Mouse (Mus musculus): ENCODE data around the gene Ogg1. TPM values are rescaled to one million over a fixed set of nuclear protein-coding genes. Genes with fewer than 3 reads are reported as not detected.

Gene Ogg1
- polyA plus RNA-seq, 1 experiment from 2014 or later: 13.1 TPM

GRCm38 (mm10) chr6:113333137-113333950 lies 6.6 kb downstream of the Ogg1 start:
- Histone ChIP-seq H3K9me3 (no peaks in the 10 kb centered on the region), H3K4me1 (peaks cover under 1% of the 10 kb centered on the region; the same call in 1 of the 2 replicates), H3K36me3 (peaks cover 43% of the 10 kb centered on the region), H3K4me3 (replicated peaks) (no peak overlapping the region), H3K27ac (peak overlapping the region; percentile 67), H3K27me3 (replicated peaks) (no peaks in the 10 kb centered on the region), H3K9ac (no peak overlapping the region), H3K4me2 (no peak overlapping the region)
- 56% methylated on average over 14 of the region's 14 CpGs for WGBS
- peak; percentile 66; the same call in 1 of the 2 replicates for ATAC-seq (ENCODE audit: insufficient read depth, low FRiP score, low read depth)

GRCm38 (mm10) chr6:113334216-113334615 lies 7.4 kb downstream of the Ogg1 start:
- Histone ChIP-seq H3K4me3 (replicated peaks) (no peak overlapping the region), H3K4me1 (no peaks in the 10 kb centered on the region; the same call in 1 of the 2 replicates), H3K36me3 (peaks cover 46% of the 10 kb centered on the region), H3K27me3 (replicated peaks) (no peaks in the 10 kb centered on the region), H3K27ac (0 out of 2 replicates have a peak overlapping the region, but pooled peaks have one; percentile 3), H3K9ac (no peak overlapping the region), H3K4me2 (no peak overlapping the region), H3K9me3 (no peaks in the 10 kb centered on the region)
- WGBS: 73% methylated on average over 6 of the region's 6 CpGs
- no peak for ATAC-seq (ENCODE audit: insufficient read depth, low FRiP score, low read depth)

- H3K27me3 ChIP-seq (replicated peaks): no peaks in the 10 kb centered on the region
- no peak overlapping the region for H3K9ac ChIP-seq
- H3K4me1 ChIP-seq: peaks cover 3% of the 10 kb centered on the region; the same call in 1 of the 2 replicates
- H3K36me3 ChIP-seq: peaks cover 41% of the 10 kb centered on the region
- H3K4me2 ChIP-seq: no peak overlapping the region
- H3K4me3 ChIP-seq (replicated peaks): no peak overlapping the region
- no peak for ATAC-seq (ENCODE audit: insufficient read depth, low FRiP score, low read depth)
- WGBS: 59% methylated on average over 8 of the region's 8 CpGs
- H3K9me3 ChIP-seq: no peaks in the 10 kb centered on the region
- H3K27ac ChIP-seq: no peak overlapping the region
Measured at GRCm38 (mm10) chr6:113336852-113337620, 10.3 kb downstream of the Ogg1 start.

GRCm38 (mm10) chr6:113341574-113341973 lies 14.8 kb downstream of the Ogg1 start:
- Histone ChIP-seq H3K4me1 (peaks cover 21% of the 10 kb centered on the region), H3K36me3 (peaks cover 14% of the 10 kb centered on the region), H3K9me3 (no peaks in the 10 kb centered on the region), H3K4me2 (no peak overlapping the region), H3K4me3 (replicated peaks) (no peak overlapping the region), H3K27ac (no peak overlapping the region), H3K9ac (no peak overlapping the region), H3K27me3 (replicated peaks) (no peaks in the 10 kb centered on the region)
- 70% methylated on average over 6 of the region's 6 CpGs for WGBS
- no peak for ATAC-seq (ENCODE audit: insufficient read depth, low FRiP score, low read depth)

- no peaks in the 10 kb centered on the region for H3K27me3 ChIP-seq (replicated peaks)
- H3K4me3 ChIP-seq (replicated peaks): peak overlapping the region; percentile 69; the same call in 1 of the 2 replicates
- H3K4me1 ChIP-seq: peaks cover 21% of the 10 kb centered on the region
- 0 out of 2 replicates have a peak overlapping the region, but pooled peaks have one; percentile 26 for H3K27ac ChIP-seq
- H3K4me2 ChIP-seq: peak overlapping the region; percentile 84
- ATAC-seq (ENCODE audit: insufficient read depth, low FRiP score, low read depth): no peak
- H3K36me3 ChIP-seq: peaks cover 14% of the 10 kb centered on the region
- 35% methylated on average over 4 of the region's 7 CpGs for WGBS
- H3K9me3 ChIP-seq: no peaks in the 10 kb centered on the region
- no peak overlapping the region for H3K9ac ChIP-seq
Measured at GRCm38 (mm10) chr6:113342297-113342696, 15.5 kb downstream of the Ogg1 start.

GRCm38 (mm10) chr6:113343177-113344092 lies 16.7 kb downstream of the Ogg1 start, which contains the start of gene Camk1:
Gene Camk1, minus strand, starts transcription at chr6:113343984.
- 10% methylated on average over 32 of the region's 32 CpGs for WGBS
- H3K27ac ChIP-seq: peak within 1 kb of the TSS; percentile 55
- no peaks in the 10 kb centered on the region for H3K27me3 ChIP-seq (replicated peaks)
- no peaks in the 10 kb centered on the region for H3K9me3 ChIP-seq
- ATAC-seq (ENCODE audit: insufficient read depth, low FRiP score, low read depth): peak; percentile 84
- H3K36me3 ChIP-seq: peaks cover 5% of the 10 kb centered on the region; the same call in 1 of the 2 replicates
- peaks cover 21% of the 10 kb centered on the region for H3K4me1 ChIP-seq
- H3K4me3 ChIP-seq (replicated peaks): peak within 1 kb of the TSS; percentile 69
- H3K9ac ChIP-seq: peak within 1 kb of the TSS; percentile 78
- H3K4me2 ChIP-seq: peak within 1 kb of the TSS; percentile 84

GRCm38 (mm10) chr6:113344321-113344720 lies 17.5 kb downstream of the Ogg1 start:
- H3K4me2 ChIP-seq: peak overlapping the region; percentile 84
- H3K9ac ChIP-seq: no peak overlapping the region
- H3K36me3 ChIP-seq: 0 out of 2 replicates have a peak, but pooled peaks cover 3% of the 10 kb centered on the region
- H3K4me1 ChIP-seq: peaks cover 21% of the 10 kb centered on the region
- H3K27ac ChIP-seq: peak overlapping the region; percentile 55; the same call in 1 of the 2 replicates
- no peak overlapping the region; the same call in 1 of the 2 replicates for H3K4me3 ChIP-seq (replicated peaks)
- H3K9me3 ChIP-seq: no peaks in the 10 kb centered on the region
- 26% methylated on average over 2 of the region's 2 CpGs for WGBS
- H3K27me3 ChIP-seq (replicated peaks): no peaks in the 10 kb centered on the region
- no peak for ATAC-seq (ENCODE audit: insufficient read depth, low FRiP score, low read depth)

- Histone ChIP-seq H3K27ac (no peak overlapping the region), H3K9ac (no peak overlapping the region), H3K27me3 (replicated peaks) (no peaks in the 10 kb centered on the region), H3K9me3 (no peaks in the 10 kb centered on the region), H3K4me2 (no peak overlapping the region), H3K36me3 (no peaks in the 10 kb centered on the region), H3K4me3 (replicated peaks) (no peak overlapping the region), H3K4me1 (peaks cover 18% of the 10 kb centered on the region)
- no peak for ATAC-seq (ENCODE audit: insufficient read depth, low FRiP score, low read depth)
- 73% methylated on average over 4 of the region's 4 CpGs for WGBS
Measured at GRCm38 (mm10) chr6:113346897-113347296, 20.1 kb downstream of the Ogg1 start.

- Histone ChIP-seq H3K36me3 (no peaks in the 10 kb centered on the region), H3K4me1 (no peaks in the 10 kb centered on the region), H3K4me3 (replicated peaks) (no peak overlapping the region), H3K27ac (no peak overlapping the region), H3K9ac (no peak overlapping the region), H3K9me3 (no peaks in the 10 kb centered on the region), H3K4me2 (no peak overlapping the region), H3K27me3 (replicated peaks) (no peaks in the 10 kb centered on the region)
- ATAC-seq (ENCODE audit: insufficient read depth, low FRiP score, low read depth): no peak
Measured at GRCm38 (mm10) chr6:113350538-113350937, 23.8 kb downstream of the Ogg1 start.

- Histone ChIP-seq H3K4me3 (replicated peaks) (no peak overlapping the region), H3K9ac (no peak overlapping the region), H3K27ac (no peak overlapping the region), H3K9me3 (no peaks in the 10 kb centered on the region), H3K4me2 (no peak overlapping the region), H3K4me1 (no peaks in the 10 kb centered on the region), H3K36me3 (no peaks in the 10 kb centered on the region), H3K27me3 (replicated peaks) (no peaks in the 10 kb centered on the region)
- WGBS: 75% methylated on average over 1 of the region's 1 CpGs
- no peak for ATAC-seq (ENCODE audit: insufficient read depth, low FRiP score, low read depth)
Measured at GRCm38 (mm10) chr6:113351161-113351560, 24.4 kb downstream of the Ogg1 start.

GRCm38 (mm10) chr6:113351653-113352052 lies 24.9 kb downstream of the Ogg1 start:
- Histone ChIP-seq H3K36me3 (no peaks in the 10 kb centered on the region), H3K4me2 (no peak overlapping the region), H3K9ac (no peak overlapping the region), H3K4me3 (replicated peaks) (no peak overlapping the region), H3K27me3 (replicated peaks) (no peaks in the 10 kb centered on the region), H3K27ac (no peak overlapping the region), H3K4me1 (no peaks in the 10 kb centered on the region), H3K9me3 (no peaks in the 10 kb centered on the region)
- WGBS: 48% methylated on average over 10 of the region's 10 CpGs
- no peak for ATAC-seq (ENCODE audit: insufficient read depth, low FRiP score, low read depth)

Measured in stomach, embryonic 15.5 days (tissue).